Mouse (Mus musculus): ENCODE data around the gene Kcnc3.

- TF ChIP-seq CTCF (IDR thresholded peaks at IDR 0.05; ENCODE audit: low read depth, low read length): no peak
- TF ChIP-seq POLR2A (IDR thresholded peaks at IDR 0.05; ENCODE audit: borderline replicate concordance, low read depth, low read length): no peak
Observed at GRCm38 (mm10) chr7:44550409-44550678, 40.1 kb upstream of the Kcnc3 start.

Measured in bone marrow macrophage, adult 2 months (primary cell).